Mouse (Mus musculus) embryonic fibroblast, embryonic 13.5 days (primary cell): ENCODE data around the gene Bcat1.

ENCODE experiments used
- CTCF ChIP-seq: IDR thresholded peaks from 2 replicates; pipeline ENCODE4 v1.5.1; 2011; ENCODE audit warnings: mild to moderate bottlenecking, control low read depth, low read length, moderate library complexity, borderline replicate concordance; ENCODE audit not compliant: insufficient read depth
- POLR2A ChIP-seq: IDR thresholded peaks from 2 replicates; pipeline ENCODE4 v1.6.1; 2011; ENCODE audit warnings: low read depth, mild to moderate bottlenecking, control low read depth, low read length, moderate library complexity

- TF ChIP-seq POLR2A (no peak), CTCF (no peak)
Observed at GRCm38 (mm10) chr6:145030587-145030986, 45.4 kb downstream of the Bcat1 start.
